ENCODE assay signal across 16 mouse cellular contexts in genomic region chr12:14063276-14063675, GRCm38 (mm10).
"Had no signal": no experiment of that assay in that cellular context is flagged by ENCODE, and none has a peak within 500 bp of the region (broad histone marks: within the 10 kb centered on the region; RNA-seq: fewer than 3 reads in every experiment).

No protein-coding gene starts in this region.

- H3K27ac ChIP-seq: neural tube, embryonic 13.5 days; neural tube, embryonic 15.5 days; stomach, embryonic 15.5 days; stomach, postnatal 0 days had no signal

- H3K9ac ChIP-seq: neural tube, embryonic 13.5 days; neural tube, embryonic 15.5 days; stomach, embryonic 15.5 days had no signal

- DNase-seq: retina, postnatal 1 day; right cerebral cortex, adult 18-20 months; right cerebral cortex, postnatal 14 days; right cerebral cortex, postnatal 25 days; right cerebral cortex, postnatal 4 days; spleen, adult 18-20 months; thymus, adult 18-20 months; thymus, adult 2 months; thymus, postnatal 14 days; thymus, postnatal 25 days; thymus, postnatal 36 days; thymus, postnatal 4 days had no signal

- H3K36me3 ChIP-seq: neural tube, embryonic 13.5 days; neural tube, embryonic 15.5 days; stomach, embryonic 15.5 days had no signal

- H3K4me1 ChIP-seq: neural tube, embryonic 13.5 days; neural tube, embryonic 15.5 days; stomach, embryonic 15.5 days had no signal

- H3K27me3 ChIP-seq: neural tube, embryonic 13.5 days; neural tube, embryonic 15.5 days; stomach, embryonic 15.5 days had no signal

- H3K4me3 ChIP-seq: neural tube, embryonic 13.5 days; neural tube, embryonic 15.5 days; stomach, embryonic 15.5 days had no signal

- H3K9me3 ChIP-seq: neural tube, embryonic 13.5 days; neural tube, embryonic 15.5 days; stomach, embryonic 15.5 days had no signal
